Mouse (Mus musculus) E14TG2a.4 (cell line): ENCODE results near the gene Rbm8a2.
"Not testable (repeated sequence)": the region's sequence is repeated elsewhere in the genome, so short reads cannot be mapped to it uniquely, and the experiment has no call there.

Source experiments
- CTCF ChIP-seq: conservative IDR thresholded peaks from 2 replicates; pipeline ENCODE4 v1.5.1; 2014; ENCODE audit warnings: low read length
- NANOG ChIP-seq: IDR thresholded peaks from 2 replicates; pipeline ENCODE4 v1.6.1; 2014; ENCODE audit warnings: borderline replicate concordance, low read length, mixed read lengths
- POU5F1 ChIP-seq: IDR thresholded peaks from 2 replicates; pipeline ENCODE4 v1.6.1; 2014; ENCODE audit warnings: low read length, borderline replicate concordance

- TF ChIP-seq CTCF, POU5F1, NANOG: not testable (repeated sequence)
Measured at GRCm38 (mm10) chr1:175979014-175979413, at the start of gene Rbm8a2.
